Mouse (Mus musculus) C2C12 (cell line): Measurements from ENCODE around the gene 4930503B20Rik.

Experiments
- CEBPB ChIP-seq: IDR thresholded peaks from one replicate; pipeline ENCODE4 v1.6.1; 2011; ENCODE audit warnings: low read depth, mild to moderate bottlenecking, control low read depth, moderate library complexity
- CTCF ChIP-seq: IDR thresholded peaks from one replicate; pipeline ENCODE4 v1.5.1; 2011; ENCODE audit not compliant: control insufficient read depth, insufficient read depth, insufficient read length
- FOSL1 ChIP-seq: IDR thresholded peaks from one replicate; pipeline ENCODE4 v1.8.0; 2011; ENCODE audit warnings: mild to moderate bottlenecking, low read length; ENCODE audit not compliant: poor library complexity, insufficient read depth, severe bottlenecking
- MYOG ChIP-seq: IDR thresholded peaks from one replicate; pipeline ENCODE4 v1.6.1; 2011; ENCODE audit not compliant: control insufficient read depth, insufficient read length; ENCODE audit errors: extremely low read depth

GRCm38 (mm10) chr3:146615496-146615895 is 35.6 kb downstream of the 4930503B20Rik start, which contains the start of gene Dnase2b:
- no peak for TF ChIP-seq CTCF
- TF ChIP-seq CEBPB: no peak
- no peak for TF ChIP-seq FOSL1
- TF ChIP-seq MYOG: no peak
